Mouse (Mus musculus): ENCODE results near the gene Dnajc11. TPM values are rescaled to one million over a fixed set of nuclear protein-coding genes. Genes with fewer than 3 reads are reported as not detected.

The Dnajc11 gene
- polyA plus RNA-seq, 1 experiment from 2014 or later: 82.8 TPM

DNA sequence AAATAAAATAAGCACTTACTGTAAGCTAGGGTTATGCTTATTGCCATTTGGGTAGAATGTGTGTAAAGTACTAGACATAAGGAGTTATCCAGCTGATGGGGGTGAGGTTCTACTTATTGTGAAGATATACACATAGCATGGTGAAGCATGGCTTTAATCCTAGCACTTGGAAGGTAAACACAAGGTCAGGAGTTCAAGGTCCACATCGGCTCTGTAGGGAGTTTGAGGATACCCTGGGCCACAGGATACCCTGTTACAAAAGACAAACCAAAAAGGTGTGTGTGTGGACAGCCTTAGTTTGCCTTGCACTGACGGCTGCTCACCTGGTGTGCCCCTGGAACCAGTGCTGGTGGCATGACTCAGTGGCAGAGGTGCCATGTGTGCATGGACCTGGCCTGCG, 4.6 kb downstream of the Dnajc11 start:
- H3K9me3 ChIP-seq (replicated peaks): no peaks in the 10 kb centered on the region
- H3K4me1 ChIP-seq: peaks cover 21% of the 10 kb centered on the region
- WGBS: 95% methylated on average over 3 of the region's 3 CpGs
- no peak overlapping the region for H3K27ac ChIP-seq
- 0 out of 2 replicates have a peak, but pooled peaks cover 3% of the 10 kb centered on the region for H3K36me3 ChIP-seq
- no peak overlapping the region for H3K4me2 ChIP-seq (replicated peaks)
- H3K9ac ChIP-seq: no peak overlapping the region
- no peak for ATAC-seq (ENCODE audit: low FRiP score)
- no peak overlapping the region for H3K4me3 ChIP-seq
- H3K27me3 ChIP-seq: no peaks in the 10 kb centered on the region

DNA sequence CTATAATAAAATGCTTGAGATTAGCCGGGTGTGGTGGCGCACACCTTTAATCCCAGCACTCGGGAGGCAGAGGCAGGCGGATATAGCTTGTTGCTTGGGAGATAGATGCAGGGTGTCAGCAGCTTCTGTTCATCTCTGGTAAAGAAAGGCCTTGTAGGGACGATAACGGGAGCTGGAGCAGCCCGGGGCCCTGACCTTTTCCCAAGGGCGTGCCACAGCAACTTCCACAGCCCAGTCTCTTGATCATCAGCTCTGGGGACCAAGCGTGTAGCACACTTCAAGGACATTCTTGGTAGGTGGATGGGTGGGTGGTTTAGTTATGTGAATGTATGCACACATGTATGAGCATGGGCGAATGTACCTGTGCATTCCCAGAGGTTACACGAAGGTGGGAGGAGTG, 12.7 kb downstream of the Dnajc11 start:
- no peak overlapping the region for H3K4me2 ChIP-seq (replicated peaks)
- no peaks in the 10 kb centered on the region for H3K4me1 ChIP-seq
- WGBS: 96% methylated on average over 11 of the region's 11 CpGs

DNA sequence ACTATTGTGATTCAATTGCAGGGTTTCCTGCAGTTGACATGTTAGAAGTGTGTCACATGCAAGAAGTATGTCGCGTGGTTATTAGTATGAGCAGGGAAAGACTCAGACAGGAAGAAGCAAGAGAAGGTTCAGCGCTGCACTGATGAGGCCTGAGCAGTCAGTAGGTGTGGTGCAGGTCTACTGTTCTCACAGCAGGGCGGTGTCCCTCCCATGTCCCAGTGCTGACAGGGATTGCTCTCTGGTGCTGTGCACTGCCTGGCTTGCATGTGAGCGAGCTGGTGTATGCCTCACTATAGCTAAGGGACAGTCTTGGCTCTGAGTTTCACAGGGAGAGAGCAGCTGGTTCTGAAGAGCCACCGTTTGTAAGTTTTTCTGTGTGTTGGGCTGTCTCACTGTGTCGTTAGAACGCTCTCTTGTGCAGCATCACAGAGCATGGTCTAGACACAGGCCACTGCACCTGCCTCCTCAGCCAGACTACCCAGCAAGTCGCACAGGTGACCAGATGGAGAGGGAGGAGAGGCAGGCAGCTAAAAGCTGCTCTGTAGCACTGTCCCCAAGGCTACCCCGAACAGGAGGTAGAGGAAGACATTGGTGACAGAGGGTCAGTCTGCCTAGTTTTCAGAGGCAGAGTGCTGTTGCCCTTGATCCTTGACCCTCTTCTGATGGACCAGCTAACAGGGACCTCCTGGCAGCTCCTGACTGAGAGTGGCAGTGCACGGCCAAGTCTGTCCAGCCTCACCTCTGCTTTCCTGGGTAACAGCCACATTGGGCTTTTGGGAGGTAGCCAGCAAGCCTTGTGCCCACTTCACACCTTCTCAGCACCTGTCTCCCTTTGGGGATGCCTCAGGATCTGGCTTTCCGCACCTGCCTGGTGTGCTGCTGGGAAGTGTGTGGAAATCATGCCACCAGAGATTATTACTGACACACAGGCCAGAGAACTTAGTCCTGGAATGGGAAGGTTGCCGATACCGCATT, 15.3 kb downstream of the Dnajc11 start:
- peaks cover 24% of the 10 kb centered on the region for H3K36me3 ChIP-seq

More for the DNA sequence above, 12.7 kb downstream of the Dnajc11 start:
- H3K4me3 ChIP-seq: no peak overlapping the region
- no peak overlapping the region for H3K27ac ChIP-seq
- no peak overlapping the region for H3K9ac ChIP-seq
- H3K36me3 ChIP-seq: 0 out of 2 replicates have a peak, but pooled peaks cover 3% of the 10 kb centered on the region
- H3K9me3 ChIP-seq (replicated peaks): no peaks in the 10 kb centered on the region
- no peak for ATAC-seq (ENCODE audit: low FRiP score)
- H3K27me3 ChIP-seq: no peaks in the 10 kb centered on the region

DNA sequence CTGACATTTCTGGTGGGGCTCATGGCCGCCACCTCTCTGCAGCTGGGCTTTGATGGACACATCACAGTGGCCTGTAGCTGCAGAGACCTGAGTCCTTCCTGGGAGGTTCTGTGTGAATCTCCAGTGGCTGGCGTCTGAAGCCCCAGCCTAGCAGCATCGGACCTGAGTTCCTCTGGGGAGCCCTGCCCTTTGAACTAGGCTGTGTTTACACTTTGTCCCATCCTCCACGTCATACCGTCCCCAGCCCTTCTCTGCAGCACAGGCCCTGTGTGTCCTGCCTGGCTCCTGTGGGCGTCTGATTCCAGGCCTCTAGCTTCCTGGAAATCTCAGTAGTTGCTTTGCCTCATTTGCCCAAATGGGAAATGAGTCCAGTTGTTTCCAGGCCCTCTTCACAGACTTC, 19.7 kb downstream of the Dnajc11 start:
- H3K4me2 ChIP-seq (replicated peaks): no peak overlapping the region
- WGBS: 84% methylated on average over 6 of the region's 6 CpGs
- H3K4me1 ChIP-seq: no peaks in the 10 kb centered on the region
- peaks cover 58% of the 10 kb centered on the region for H3K36me3 ChIP-seq
- ATAC-seq (ENCODE audit: low FRiP score): no peak
- H3K9me3 ChIP-seq (replicated peaks): no peaks in the 10 kb centered on the region
- no peak overlapping the region for H3K4me3 ChIP-seq
- H3K9ac ChIP-seq: no peak overlapping the region
- no peak overlapping the region for H3K27ac ChIP-seq
- H3K27me3 ChIP-seq: no peaks in the 10 kb centered on the region

More for the DNA sequence above, 15.3 kb downstream of the Dnajc11 start:
- Histone ChIP-seq H3K27me3 (no peaks in the 10 kb centered on the region), H3K27ac (no peak overlapping the region), H3K9me3 (replicated peaks) (no peaks in the 10 kb centered on the region), H3K9ac (0 out of 2 replicates have a peak overlapping the region, but pooled peaks have one; percentile 27), H3K4me3 (no peak overlapping the region), H3K4me1 (no peaks in the 10 kb centered on the region), H3K4me2 (replicated peaks) (no peak overlapping the region)
- no peak for ATAC-seq (ENCODE audit: low FRiP score)
- 91% methylated on average over 14 of the region's 14 CpGs for WGBS

DNA sequence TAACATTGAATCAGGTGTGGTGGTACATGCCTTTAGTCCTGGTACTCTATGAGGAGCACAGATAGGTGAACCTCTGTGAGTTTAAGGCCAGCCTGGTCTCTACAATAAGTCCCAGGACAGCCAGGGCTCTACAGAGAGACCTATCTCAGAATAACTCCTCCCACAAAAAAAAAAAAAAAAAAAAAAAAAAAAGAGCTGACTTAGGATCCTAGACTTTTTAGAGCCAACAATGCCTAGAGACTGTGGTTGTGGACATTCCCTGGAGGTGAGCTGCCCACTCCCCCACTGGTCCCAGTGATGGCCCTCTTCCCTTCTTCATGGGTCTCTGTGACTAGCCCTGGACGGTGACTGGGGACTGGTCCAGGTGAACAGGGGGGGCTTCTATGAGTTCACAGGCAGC, 22.3 kb downstream of the Dnajc11 start:
- Histone ChIP-seq H3K36me3 (peaks cover 78% of the 10 kb centered on the region), H3K27ac (no peak overlapping the region; the same call in 1 of the 2 replicates), H3K9ac (no peak overlapping the region), H3K9me3 (replicated peaks) (no peaks in the 10 kb centered on the region), H3K4me3 (no peak overlapping the region), H3K27me3 (no peaks in the 10 kb centered on the region), H3K4me1 (no peaks in the 10 kb centered on the region), H3K4me2 (replicated peaks) (no peak overlapping the region)
- 100% methylated on average over 1 of the region's 1 CpGs for WGBS
- no peak for ATAC-seq (ENCODE audit: low FRiP score)

DNA sequence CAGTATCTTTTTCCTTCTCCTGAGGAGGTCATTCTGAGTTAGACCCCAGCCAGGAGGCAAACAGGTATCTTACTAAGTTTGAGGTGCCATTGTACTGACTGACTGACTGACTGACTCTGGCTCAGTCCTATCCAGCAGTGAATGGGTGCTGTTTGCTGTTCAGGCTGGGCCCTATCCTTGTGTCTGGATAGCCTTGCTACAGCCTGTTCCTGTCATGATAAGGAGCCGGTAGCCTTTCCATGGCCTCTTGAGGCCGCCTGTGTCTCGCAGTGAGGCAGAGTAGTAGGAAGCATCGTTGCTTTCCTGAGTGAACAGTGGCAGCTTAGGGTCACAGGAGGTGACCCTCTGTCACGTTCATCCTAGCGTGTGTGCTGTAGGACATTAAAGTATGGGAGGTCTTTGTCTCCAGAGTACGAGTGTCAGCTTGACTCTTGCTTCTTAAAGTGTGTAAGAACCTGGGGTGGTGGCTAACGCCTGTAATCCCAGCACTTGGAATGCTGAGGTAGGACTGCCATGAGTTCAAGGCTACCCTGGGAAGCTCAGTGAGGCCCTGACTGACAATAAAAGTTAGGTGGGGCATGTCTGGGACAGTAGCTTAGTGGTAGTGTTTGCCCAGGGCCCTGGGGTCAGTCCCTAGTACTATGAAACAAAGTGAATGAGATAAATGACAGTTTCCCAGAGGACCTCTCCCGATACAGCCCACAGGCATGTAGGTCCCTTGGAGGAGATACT, 24.3 kb downstream of the Dnajc11 start:
- Histone ChIP-seq H3K27ac (no peak overlapping the region), H3K27me3 (no peaks in the 10 kb centered on the region), H3K4me3 (no peak overlapping the region), H3K36me3 (peaks cover 80% of the 10 kb centered on the region), H3K4me2 (replicated peaks) (no peak overlapping the region), H3K9me3 (replicated peaks) (no peaks in the 10 kb centered on the region), H3K4me1 (no peaks in the 10 kb centered on the region), H3K9ac (no peak overlapping the region)
- WGBS: 88% methylated on average over 9 of the region's 9 CpGs
- ATAC-seq (ENCODE audit: low FRiP score): no peak

DNA sequence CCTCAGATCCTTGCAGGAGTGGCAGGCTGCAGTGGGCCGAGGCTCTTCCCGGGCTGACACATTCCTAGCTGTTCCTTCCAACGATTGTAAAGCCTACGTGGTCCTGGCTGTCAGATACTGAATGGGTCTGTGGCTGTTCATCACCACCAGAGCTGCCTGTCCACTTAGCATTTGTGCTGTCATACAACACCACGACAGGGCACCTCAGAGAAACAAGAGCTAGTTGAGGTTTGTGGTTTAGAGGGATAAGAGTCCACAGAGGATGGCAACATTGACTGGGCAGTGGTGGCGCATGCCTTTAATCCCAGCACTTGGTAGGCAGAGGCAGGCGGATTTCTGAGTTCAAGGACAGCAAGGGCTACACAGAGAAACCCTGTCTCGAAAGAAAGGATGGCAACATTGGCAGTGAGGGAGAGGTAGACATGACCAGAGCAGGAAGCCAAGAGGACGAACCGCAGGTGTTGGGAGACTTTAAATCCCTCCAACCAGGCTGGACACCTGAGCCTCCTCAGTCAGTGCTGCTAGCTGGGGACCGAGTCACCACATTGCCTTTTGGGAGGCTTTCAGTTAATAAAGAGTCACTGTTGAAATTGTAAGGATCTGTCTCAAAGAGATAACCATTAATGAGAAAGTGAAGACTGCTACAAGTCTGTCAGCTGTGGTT, 26.5 kb downstream of the Dnajc11 start:
- Histone ChIP-seq H3K36me3 (peaks cover 79% of the 10 kb centered on the region), H3K9ac (no peak overlapping the region), H3K27ac (no peak overlapping the region), H3K4me3 (no peak overlapping the region), H3K27me3 (no peaks in the 10 kb centered on the region), H3K4me1 (no peaks in the 10 kb centered on the region), H3K4me2 (replicated peaks) (no peak overlapping the region), H3K9me3 (replicated peaks) (no peaks in the 10 kb centered on the region)
- ATAC-seq (ENCODE audit: low FRiP score): no peak
- WGBS: 95% methylated on average over 11 of the region's 11 CpGs

DNA sequence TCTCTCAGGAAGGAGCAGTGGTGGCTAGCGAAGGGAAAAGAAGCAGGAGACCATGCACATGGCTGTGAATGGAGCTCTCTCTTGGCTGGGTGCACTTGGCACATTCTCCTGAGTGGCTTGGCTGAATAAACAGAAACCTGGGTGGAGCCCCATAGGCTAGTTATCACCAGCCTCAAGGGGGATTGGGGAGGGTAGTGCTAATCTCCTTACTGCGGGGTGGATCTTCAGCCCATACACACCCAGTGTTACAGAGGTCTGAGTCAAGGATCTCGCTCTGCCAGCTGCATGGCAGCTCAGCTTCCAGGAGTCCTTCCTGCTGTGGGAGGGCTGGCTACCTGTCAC, 27.0 kb downstream of the Dnajc11 start:
- H3K9ac ChIP-seq: no peak overlapping the region
- H3K4me2 ChIP-seq (replicated peaks): no peak overlapping the region
- no peaks in the 10 kb centered on the region for H3K4me1 ChIP-seq
- H3K27ac ChIP-seq: no peak overlapping the region
- WGBS: 94% methylated on average over 3 of the region's 3 CpGs
- ATAC-seq (ENCODE audit: low FRiP score): no peak
- no peaks in the 10 kb centered on the region for H3K9me3 ChIP-seq (replicated peaks)
- no peak overlapping the region for H3K4me3 ChIP-seq
- H3K27me3 ChIP-seq: no peaks in the 10 kb centered on the region
- H3K36me3 ChIP-seq: peaks cover 80% of the 10 kb centered on the region

DNA sequence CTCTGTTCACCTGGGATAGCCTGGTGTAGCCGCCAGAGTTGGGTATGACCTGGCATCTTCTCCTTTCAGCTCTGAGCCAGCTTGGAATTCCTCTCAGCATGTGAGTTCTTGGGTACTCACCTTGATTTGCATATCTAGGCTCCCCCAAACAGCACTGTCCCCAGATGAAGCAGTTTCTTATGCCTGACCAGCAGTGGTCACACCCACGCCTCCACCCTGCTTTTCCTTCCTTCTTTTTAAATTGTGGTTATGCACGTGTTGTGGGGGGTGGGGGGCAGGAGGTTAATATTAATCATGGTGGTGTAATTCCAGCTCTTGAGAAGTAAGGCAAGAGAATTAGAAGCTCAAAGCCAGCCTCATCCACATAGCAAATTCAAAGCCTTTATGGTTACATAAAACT, 29.3 kb downstream of the Dnajc11 start:
- Histone ChIP-seq H3K27me3 (no peaks in the 10 kb centered on the region), H3K27ac (no peak overlapping the region), H3K9me3 (replicated peaks) (no peaks in the 10 kb centered on the region), H3K4me2 (replicated peaks) (no peak overlapping the region), H3K4me1 (no peaks in the 10 kb centered on the region), H3K4me3 (no peak overlapping the region), H3K36me3 (peaks cover 64% of the 10 kb centered on the region), H3K9ac (no peak overlapping the region)
- ATAC-seq (ENCODE audit: low FRiP score): no peak
- 83% methylated on average over 3 of the region's 3 CpGs for WGBS

DNA sequence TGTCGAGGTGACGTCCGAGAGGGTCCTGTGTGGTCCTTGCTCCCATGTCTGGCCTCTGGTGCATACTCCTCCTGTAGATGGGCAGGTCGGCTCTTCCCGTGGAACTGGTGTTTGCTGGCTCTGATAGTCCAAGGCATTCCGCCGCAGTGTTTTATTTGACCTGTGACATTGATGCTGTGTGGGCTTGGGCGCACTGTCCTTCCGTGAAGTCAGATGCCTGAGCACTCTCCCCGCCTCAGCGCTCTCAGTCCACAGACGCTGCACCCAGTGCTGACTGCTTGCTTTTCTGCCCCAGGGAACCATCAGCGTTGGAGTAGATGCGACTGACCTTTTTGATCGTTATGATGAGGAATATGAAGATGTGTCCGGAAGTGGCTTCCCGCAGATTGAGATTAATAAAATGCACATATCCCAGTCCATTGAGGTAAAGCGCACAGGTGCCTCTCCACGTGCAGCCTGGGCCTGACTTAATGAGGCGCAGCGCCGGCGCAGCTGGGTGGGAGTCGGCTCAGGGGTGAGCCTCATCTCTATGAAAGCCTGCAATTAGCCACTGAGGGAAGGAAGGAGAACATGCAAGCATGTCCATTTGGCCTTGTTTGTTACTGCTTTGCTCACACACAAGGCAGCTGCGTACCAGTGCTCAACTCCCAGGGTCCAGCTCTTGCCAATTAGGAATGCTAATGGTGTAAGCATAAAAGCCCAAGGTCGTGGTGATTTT, 34.9 kb downstream of the Dnajc11 start:
- no peak overlapping the region for H3K4me2 ChIP-seq (replicated peaks)
- peaks cover 40% of the 10 kb centered on the region for H3K36me3 ChIP-seq
- no peaks in the 10 kb centered on the region for H3K9me3 ChIP-seq (replicated peaks)
- H3K27ac ChIP-seq: peak overlapping the region; percentile 60
- H3K4me1 ChIP-seq: peaks cover 11% of the 10 kb centered on the region
- H3K27me3 ChIP-seq: no peaks in the 10 kb centered on the region
- WGBS: 81% methylated on average over 26 of the region's 26 CpGs
- no peak overlapping the region for H3K9ac ChIP-seq
- ATAC-seq (ENCODE audit: low FRiP score): peak; percentile 61
- no peak overlapping the region for H3K4me3 ChIP-seq

DNA sequence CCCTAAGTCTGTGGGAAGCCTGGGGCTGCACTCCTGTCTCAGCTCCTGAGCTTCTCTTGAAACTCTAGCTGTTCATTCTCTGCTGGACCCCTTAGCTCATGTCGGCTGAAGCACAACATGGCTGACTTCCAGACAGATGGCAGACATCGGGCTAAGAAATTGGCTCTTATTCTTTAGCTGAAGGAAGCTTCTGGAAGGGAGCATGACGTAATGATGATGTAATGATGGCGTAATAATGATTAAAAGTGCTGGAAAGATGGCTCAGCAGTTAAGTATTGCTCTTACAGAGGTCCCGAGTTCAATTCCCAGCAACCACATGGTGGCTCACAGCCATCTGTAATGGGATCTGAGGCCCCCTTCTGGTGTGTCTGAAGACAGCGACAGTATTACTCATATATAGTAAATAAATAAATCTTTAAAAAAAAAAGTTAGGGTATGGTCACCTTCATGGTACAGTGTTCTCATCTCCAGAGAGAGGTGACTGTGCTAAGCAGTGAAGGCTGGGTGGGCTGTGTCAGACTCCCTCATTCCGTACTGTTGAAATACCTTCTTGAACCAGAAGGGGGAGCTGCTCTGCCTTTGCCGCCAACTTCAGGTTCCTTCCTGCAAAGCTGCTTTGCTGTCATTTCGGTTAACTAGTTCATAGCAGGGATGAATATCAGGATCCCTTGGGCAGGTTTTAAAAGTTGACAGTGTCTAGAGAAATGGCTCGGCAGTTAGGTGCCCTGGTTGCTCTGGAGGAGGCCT, 38.9 kb downstream of the Dnajc11 start:
- Histone ChIP-seq H3K4me1 (peaks cover 11% of the 10 kb centered on the region), H3K4me3 (no peak overlapping the region), H3K36me3 (peaks cover 51% of the 10 kb centered on the region), H3K27me3 (no peaks in the 10 kb centered on the region), H3K9ac (no peak overlapping the region), H3K4me2 (replicated peaks) (no peak overlapping the region), H3K9me3 (replicated peaks) (peaks cover 3% of the 10 kb centered on the region), H3K27ac (no peak overlapping the region)
- ATAC-seq (ENCODE audit: low FRiP score): no peak
- 71% methylated on average over 10 of the region's 10 CpGs for WGBS

Data from hindbrain, embryonic 12.5 days (tissue).